Mouse (Mus musculus) liver, embryonic 14.5 days (tissue): ENCODE data around the gene Depdc1b. TPM values are rescaled to one million over a fixed set of nuclear protein-coding genes. Genes with fewer than 3 reads are reported as not detected.

Source experiments
- ATAC-seq: fragments of 200-750 bp; cut with Nextera tagmentation; 2 replicates; pipeline ENCODE4 v1.8.0; 2017; ENCODE audit warnings: moderate number of reproducible peaks, mild to moderate bottlenecking, moderate library complexity; ENCODE audit not compliant: insufficient read depth
- DNase-seq, 3 experiments: peaks; one replicate each; pipeline ENCODE4 v3.0.0-alpha.2; 2012 to 2013; ENCODE audit warnings: low read depth in 3 of 3, low spot score in 3 of 3
- H3K27ac ChIP-seq: fragments of 300-500 bp; sonication (generic); 2 replicates; pipeline ENCODE4 v1.5.1; 2014; ENCODE audit warnings: moderate library complexity, mild to moderate bottlenecking, control low read depth, inconsistent platforms
- H3K27me3 ChIP-seq: fragments of 300-500 bp; sonication (generic); 2 replicates; pipeline ENCODE4 v1.6.1; 2014; ENCODE audit warnings: mild to moderate bottlenecking, low read length, moderate library complexity; ENCODE audit not compliant: control insufficient read depth, insufficient read depth
- H3K36me3 ChIP-seq: fragments of 300-500 bp; sonication (generic); replicated peaks from 2 replicates; pipeline ENCODE4 v1.6.1; 2014; ENCODE audit warnings: low read depth; ENCODE audit not compliant: control insufficient read depth, insufficient read depth
- H3K4me1 ChIP-seq, 2 experiments: fragments of 200-500 bp in 1 of 2; fragments of 300-500 bp in 1 of 2; sonication (generic) in 1 of 2; replicated peaks; 2 replicates each; pipeline ENCODE4 v1.6.1; 2012 to 2014; ENCODE audit warnings: antibody characterized with exemption in 1 of 2, inconsistent platforms in 1 of 2, low read length in 1 of 2; ENCODE audit not compliant: control insufficient read depth in 2 of 2, insufficient read depth in 2 of 2
- H3K4me2 ChIP-seq: fragments of 300-500 bp; sonication (generic); 2 replicates; pipeline ENCODE4 v1.6.1; 2014; ENCODE audit warnings: low read depth, mild to moderate bottlenecking, control low read depth, moderate library complexity
- H3K4me3 ChIP-seq, 2 experiments: fragments of 200-500 bp in 1 of 2; fragments of 300-500 bp in 1 of 2; sonication (generic) in 1 of 2; 2 replicates each; pipeline ENCODE4 v1.5.1; 2012 to 2014; ENCODE audit warnings: low read depth in 2 of 2, low read length in 2 of 2, mild to moderate bottlenecking in 2 of 2, control low read depth in 1 of 2, inconsistent platforms in 1 of 2, moderate library complexity in 1 of 2; ENCODE audit not compliant: insufficient read depth in 1 of 2
- H3K9ac ChIP-seq: fragments of 300-500 bp; sonication (generic); replicated peaks from 2 replicates; pipeline ENCODE4 v1.6.1; 2014; ENCODE audit warnings: mild to moderate bottlenecking, control low read depth, moderate library complexity
- H3K9me3 ChIP-seq: fragments of 300-500 bp; sonication (generic); 2 replicates; pipeline ENCODE4 v1.6.1; 2016; ENCODE audit warnings: low read length, mixed read lengths; ENCODE audit not compliant: control insufficient read depth
- CTCF ChIP-seq: IDR thresholded peaks from 2 replicates; pipeline ENCODE4 v1.5.1; 2016; ENCODE audit warnings: antibody characterized with exemption, low read depth, control low read depth
- EP300 ChIP-seq: IDR thresholded peaks from 2 replicates; pipeline ENCODE4 v1.6.1; 2016; ENCODE audit warnings: antibody characterized with exemption, low read depth
- WGBS: fragments of 180-500 bp; shearing (Covaris S2); extraction: QIAGEN DNeasy Blood & Tissue Kit; methylation state at CpG from one replicate; pipeline ENCODE4 v1.1.7; 2014; ENCODE audit not compliant: insufficient replicate concordance; 5-methylcytosine and 5-hydroxymethylcytosine counted together
- polyA plus RNA-seq, 2 experiments: library from polyadenylated mRNA; depleted of rRNA in 1 of 2; stranded (reverse) in 1 of 2; unstranded in 1 of 2; fragments of >200 nt; fragmentation: Nextera tagmentation in 1 of 2; extraction: Ambion mirVana in 1 of 2; gene quantifications; 2 replicates each; pipeline versions ENCODE4 v1.2.1 to v1.2.3; 2012 to 2014

The Depdc1b gene
- polyA plus RNA-seq, 2 experiments = 9.5 to 11.0 TPM

- Histone ChIP-seq H3K27ac (no peak overlapping the region), H3K4me3 (no peak overlapping the region), H3K9ac (no peak overlapping the region), H3K9me3 (no peaks in the 10 kb centered on the region), H3K36me3 (no peaks in the 10 kb centered on the region), H3K27me3 (no peaks in the 10 kb centered on the region), H3K4me1 (no peaks in the 10 kb centered on the region; a peak in 1 of 4 replicates), H3K4me2 (no peak overlapping the region)
- ATAC-seq = no peak
- TF ChIP-seq CTCF (no peak), EP300 (no peak)
- WGBS = 41% methylated on average over 5 of the region's 5 CpGs
- no peak for DNase-seq
Measured at GRCm38 (mm10) chr13:108273456-108273855, 42.7 kb upstream of the Depdc1b start.

GRCm38 (mm10) chr13:108276561-108276960 lies 39.6 kb upstream of the Depdc1b start:
- WGBS = 9% methylated on average over 1 of the region's 1 CpGs
- no peak overlapping the region for H3K27ac ChIP-seq
- no peaks in the 10 kb centered on the region for H3K9me3 ChIP-seq
- H3K36me3 ChIP-seq = no peaks in the 10 kb centered on the region
- no peaks in the 10 kb centered on the region; a peak in 1 of 4 replicates for H3K4me1 ChIP-seq
- H3K27me3 ChIP-seq = no peaks in the 10 kb centered on the region
- no peak overlapping the region for H3K4me2 ChIP-seq
- TF ChIP-seq CTCF = no peak
- no peak for TF ChIP-seq EP300
- DNase-seq (no peak), ATAC-seq (no peak)
- H3K4me3 ChIP-seq = no peak overlapping the region
- no peak overlapping the region for H3K9ac ChIP-seq

- Histone ChIP-seq H3K36me3 (no peaks in the 10 kb centered on the region), H3K4me2 (no peak overlapping the region), H3K9ac (no peak overlapping the region), H3K27ac (no peak overlapping the region), H3K4me1 (no peaks in the 10 kb centered on the region; a peak in 1 of 4 replicates), H3K27me3 (no peaks in the 10 kb centered on the region), H3K9me3 (no peaks in the 10 kb centered on the region), H3K4me3 (no peak overlapping the region)
- 72% methylated on average over 7 of the region's 7 CpGs for WGBS
- no peak for DNase-seq
- no peak for ATAC-seq
- TF ChIP-seq EP300 (no peak), CTCF (no peak)
Measured at GRCm38 (mm10) chr13:108277320-108277719, 38.8 kb upstream of the Depdc1b start.

GRCm38 (mm10) chr13:108278592-108278991 lies 37.5 kb upstream of the Depdc1b start:
- DNase-seq (no peak), ATAC-seq (no peak)
- H3K4me2 ChIP-seq = no peak overlapping the region
- H3K4me3 ChIP-seq = no peak overlapping the region
- H3K9me3 ChIP-seq = no peaks in the 10 kb centered on the region
- H3K4me1 ChIP-seq = no peaks in the 10 kb centered on the region; a peak in 1 of 4 replicates
- H3K36me3 ChIP-seq = no peaks in the 10 kb centered on the region
- no peak overlapping the region for H3K9ac ChIP-seq
- WGBS = 76% methylated on average over 6 of the region's 6 CpGs
- no peaks in the 10 kb centered on the region for H3K27me3 ChIP-seq
- H3K27ac ChIP-seq = no peak overlapping the region
- TF ChIP-seq CTCF (no peak), EP300 (no peak)

- no peak for DNase-seq
- no peaks in the 10 kb centered on the region for H3K9me3 ChIP-seq
- WGBS = 68% methylated on average over 2 of the region's 2 CpGs
Measured at GRCm38 (mm10) chr13:108284312-108284711, 31.8 kb upstream of the Depdc1b start.

More at GRCm38 (mm10) chr13:108284312-108284711, 31.8 kb upstream of the Depdc1b start:
- no peaks in the 10 kb centered on the region for H3K27me3 ChIP-seq
- H3K27ac ChIP-seq = no peak overlapping the region
- no peaks in the 10 kb centered on the region for H3K4me1 ChIP-seq
- TF ChIP-seq EP300 (no peak), CTCF (no peak)
- no peak overlapping the region for H3K4me2 ChIP-seq
- no peak overlapping the region for H3K9ac ChIP-seq
- H3K4me3 ChIP-seq = no peak overlapping the region
- H3K36me3 ChIP-seq = no peaks in the 10 kb centered on the region
- no peak for ATAC-seq
